Mouse (Mus musculus) testis, postnatal 10 days (tissue): ENCODE measurements at regions not wholly inside any gene's neighbourhood (a gene's known extent, or its start where the extent isn't known, plus 50 kb on each side); places are given as distances from the start of the nearest gene placed in this dataset.

Experiments used
- DNase-seq: peaks from one replicate; pipeline ENCODE4 v3.0.0; 2021; ENCODE audit warnings: low spot score

- DNase-seq = no peak
Observed at GRCm38 (mm10) chr3:137795754-137796315, 68.5 kb upstream of the H2afz start.

GRCm38 (mm10) chr3:137798769-137799168 lies 65.5 kb upstream of the H2afz start:
- no peak for DNase-seq

- no peak for DNase-seq
Observed at GRCm38 (mm10) chr3:137801402-137802020, 62.8 kb upstream of the H2afz start.

GRCm38 (mm10) chr3:137807423-137807822 lies 56.9 kb upstream of the H2afz start:
- no peak for DNase-seq

GRCm38 (mm10) chr3:137807913-137808684 lies 56.2 kb upstream of the H2afz start:
- no peak for DNase-seq

GRCm38 (mm10) chr3:137810123-137810522 lies 54.2 kb upstream of the H2afz start:
- DNase-seq = no peak
